Mouse (Mus musculus) MEL (cell line): ENCODE results near the gene Sh3bgrl. TPM values are rescaled to one million over a fixed set of nuclear protein-coding genes. Genes with fewer than 3 reads are reported as not detected.

Source experiments
- DNase-seq: peaks from one replicate; pipeline ENCODE4 v3.0.0; 2011; ENCODE audit warnings: low read depth, low spot score
- H3K27ac ChIP-seq: 2 replicates; pipeline ENCODE4 v1.5.1; 2012; ENCODE audit warnings: low read depth, mild to moderate bottlenecking, control low read depth, low read length, moderate library complexity; ENCODE audit not compliant: control insufficient read depth
- H3K27me3 ChIP-seq, 2 experiments: fragments of 150-350 bp in 1 of 2; sonication (generic) in 1 of 2; 2 replicates each; pipeline ENCODE4 v1.6.1; 2012; ENCODE audit warnings: low read length in 2 of 2, mild to moderate bottlenecking in 2 of 2, improper control_type of control experiment in 1 of 2, moderate library complexity in 1 of 2; ENCODE audit not compliant: insufficient read depth in 2 of 2, control insufficient read depth in 1 of 2
- H3K36me3 ChIP-seq, 2 experiments: 2 replicates each; pipeline ENCODE4 v1.6.1; 2012 to 2014; ENCODE audit warnings: low read length in 2 of 2, improper control_type of control experiment in 1 of 2, inconsistent platforms in 1 of 2, mild to moderate bottlenecking in 1 of 2; ENCODE audit not compliant: insufficient read depth in 2 of 2, control insufficient read depth in 1 of 2
- H3K4me1 ChIP-seq, 2 experiments: fragments of 150-350 bp in 1 of 2; sonication (generic) in 1 of 2; 2 replicates each; pipeline ENCODE4 v1.6.1; 2012; ENCODE audit warnings: low read length in 2 of 2, improper control_type of control experiment in 1 of 2, mild to moderate bottlenecking in 1 of 2; ENCODE audit not compliant: insufficient read depth in 2 of 2, control insufficient read depth in 1 of 2
- H3K4me3 ChIP-seq, 2 experiments: fragments of 150-350 bp in 1 of 2; sonication (generic) in 1 of 2; 2 replicates each; pipeline ENCODE4 v1.5.1; 2012; ENCODE audit warnings: low read depth in 2 of 2, low read length in 2 of 2, mild to moderate bottlenecking in 2 of 2, moderate library complexity in 2 of 2, control low read depth in 1 of 2, improper control_type of control experiment in 1 of 2; ENCODE audit not compliant: control insufficient read depth in 1 of 2, insufficient read depth in 1 of 2
- H3K79me2 ChIP-seq: 2 replicates; pipeline ENCODE4 v1.6.1; 2012; ENCODE audit warnings: mild to moderate bottlenecking, low read length, moderate library complexity; ENCODE audit not compliant: control insufficient read depth, poor library complexity, insufficient read depth
- H3K9ac ChIP-seq: 2 replicates; pipeline ENCODE4 v1.6.1; 2012; ENCODE audit warnings: low read depth, mild to moderate bottlenecking, control low read depth, low read length, moderate library complexity; ENCODE audit not compliant: control insufficient read depth, poor library complexity, severe bottlenecking
- H3K9me3 ChIP-seq: fragments of 150-350 bp; sonication (generic); replicated peaks from 2 replicates; pipeline ENCODE4 v1.6.1; 2012; ENCODE audit warnings: mild to moderate bottlenecking, low read length, improper control_type of control experiment, moderate library complexity; ENCODE audit not compliant: insufficient read depth
- BHLHE40 ChIP-seq: IDR thresholded peaks from 2 replicates; pipeline ENCODE4 v1.6.1; 2012; ENCODE audit warnings: low read depth, mild to moderate bottlenecking, inconsistent platforms, low read length, improper control_type of control experiment, borderline replicate concordance
- E2F4 ChIP-seq: IDR thresholded peaks from 2 replicates; pipeline ENCODE4 v1.6.1; 2011; ENCODE audit warnings: low read depth, low read length, improper control_type of control experiment, borderline replicate concordance
- ELF1 ChIP-seq: IDR thresholded peaks from 2 replicates; pipeline ENCODE4 v1.6.1; 2014; ENCODE audit warnings: low read depth, mild to moderate bottlenecking, inconsistent platforms, low read length, improper control_type of control experiment, moderate library complexity
- EP300 ChIP-seq, 2 experiments: IDR thresholded peaks; 2 replicates each; pipeline ENCODE4 v1.6.1; 2011; ENCODE audit warnings: improper control_type of control experiment in 2 of 2, low read length in 2 of 2, low read depth in 1 of 2, mild to moderate bottlenecking in 1 of 2
- ETS1 ChIP-seq: IDR thresholded peaks from 2 replicates; pipeline ENCODE4 v1.6.1; 2012; ENCODE audit warnings: low read depth, mild to moderate bottlenecking, inconsistent platforms, low read length, improper control_type of control experiment, moderate library complexity
- GATA1 ChIP-seq: IDR thresholded peaks from 2 replicates; pipeline ENCODE4 v1.6.1; 2011; ENCODE audit warnings: low read depth, low read length, improper control_type of control experiment
- MAZ ChIP-seq: IDR thresholded peaks from 2 replicates; pipeline ENCODE4 v1.6.1; 2012; ENCODE audit warnings: low read depth, mild to moderate bottlenecking, inconsistent platforms, low read length, improper control_type of control experiment
- MEF2A ChIP-seq: IDR thresholded peaks from 2 replicates; pipeline ENCODE4 v1.6.1; 2014; ENCODE audit warnings: low read depth, mild to moderate bottlenecking, inconsistent platforms, low read length, improper control_type of control experiment; ENCODE audit not compliant: poor library complexity, insufficient replicate concordance, severe bottlenecking; ENCODE audit errors: extremely low read depth
- MYC ChIP-seq: IDR thresholded peaks from 2 replicates; pipeline ENCODE4 v1.6.1; 2011; ENCODE audit warnings: low read depth, mild to moderate bottlenecking, low read length, improper control_type of control experiment, moderate library complexity
- POLR2A ChIP-seq, 2 experiments: IDR thresholded peaks; 2 replicates each; pipeline ENCODE4 v1.6.1; 2011 to 2012; ENCODE audit warnings: low read length in 2 of 2, mild to moderate bottlenecking in 2 of 2, control low read depth in 1 of 2, improper control_type of control experiment in 1 of 2, low read depth in 1 of 2, moderate library complexity in 1 of 2; ENCODE audit not compliant: control insufficient read depth in 1 of 2, insufficient read depth in 1 of 2, poor library complexity in 1 of 2
- POLR2AphosphoS5 ChIP-seq: IDR thresholded peaks from 2 replicates; pipeline ENCODE4 v1.6.1; 2012; ENCODE audit warnings: low read depth, borderline replicate concordance, mild to moderate bottlenecking, inconsistent platforms, low read length, moderate library complexity, mixed read lengths
- RAD21 ChIP-seq: IDR thresholded peaks from 2 replicates; pipeline ENCODE4 v1.6.1; 2011; ENCODE audit warnings: mild to moderate bottlenecking, low read depth, low read length, improper control_type of control experiment
- RCOR1 ChIP-seq: IDR thresholded peaks from 2 replicates; pipeline ENCODE4 v1.6.1; 2012; ENCODE audit warnings: low read depth, mild to moderate bottlenecking, inconsistent platforms, low read length, improper control_type of control experiment
- TAL1 ChIP-seq: IDR thresholded peaks from 2 replicates; pipeline ENCODE4 v1.6.1; 2012; ENCODE audit warnings: mild to moderate bottlenecking, inconsistent platforms, low read length, moderate library complexity, mixed read lengths
- TBP ChIP-seq: IDR thresholded peaks from 2 replicates; pipeline ENCODE4 v1.8.0; 2011; ENCODE audit warnings: low read depth, low read length, improper control_type of control experiment
- TCF12 ChIP-seq: IDR thresholded peaks from 2 replicates; pipeline ENCODE4 v1.6.1; 2014; ENCODE audit warnings: low read depth, mild to moderate bottlenecking, inconsistent platforms, low read length, improper control_type of control experiment, moderate library complexity
- UBTF ChIP-seq: IDR thresholded peaks from 2 replicates; pipeline ENCODE4 v1.6.1; 2012; ENCODE audit warnings: low read depth, mild to moderate bottlenecking, inconsistent platforms, low read length, improper control_type of control experiment, moderate library complexity, borderline replicate concordance; ENCODE audit not compliant: insufficient read depth
- USF1 ChIP-seq: IDR thresholded peaks from 2 replicates; pipeline ENCODE4 v1.6.1; 2014; ENCODE audit warnings: low read depth, mild to moderate bottlenecking, inconsistent platforms, low read length, improper control_type of control experiment, moderate library complexity
- ZC3H11A ChIP-seq: IDR thresholded peaks from 2 replicates; pipeline ENCODE4 v1.6.1; 2012; ENCODE audit warnings: low read depth, mild to moderate bottlenecking, inconsistent platforms, low read length, improper control_type of control experiment
- ZKSCAN1 ChIP-seq: IDR thresholded peaks from 2 replicates; pipeline ENCODE4 v1.6.1; 2012; ENCODE audit warnings: low read depth, mild to moderate bottlenecking, inconsistent platforms, low read length, improper control_type of control experiment, moderate library complexity
- ZMIZ1 ChIP-seq: IDR thresholded peaks from 2 replicates; pipeline ENCODE4 v1.6.1; 2012; ENCODE audit warnings: low read depth, mild to moderate bottlenecking, inconsistent platforms, low read length, improper control_type of control experiment, moderate library complexity
- ZNF384 ChIP-seq: IDR thresholded peaks from 2 replicates; pipeline ENCODE4 v1.6.1; 2012; ENCODE audit warnings: low read depth, mild to moderate bottlenecking, inconsistent platforms, low read length, improper control_type of control experiment
- polyA plus RNA-seq, 2 experiments: library from polyadenylated mRNA; stranded (reverse) in 1 of 2; unstranded in 1 of 2; fragments of >175 nt in 1 of 2; fragments of >200 nt in 1 of 2; gene quantifications; 2 replicates each; pipeline versions ENCODE4 v1.2.1 to v1.2.4; 2012; ENCODE audit warnings: low replicate concordance in 2 of 2, low read depth in 1 of 2; ENCODE audit not compliant: insufficient read length in 2 of 2, insufficient read depth in 1 of 2, missing spikeins in 1 of 2
- total RNA-seq: library from RNA; depleted of rRNA; stranded (reverse); fragments of 300-350 nt; gene quantifications from 2 replicates; pipeline ENCODE4 v1.2.3, GENCODE M21; 2012; rRNA removed

Sh3bgrl gene
- total RNA-seq, result 79.7 and 83.6 TPM in 2 replicates
- polyA plus RNA-seq, result 100 to 1,000 TPM in 1 of 2 experiments, 10 to 100 TPM in 1; 50.5 to 126 TPM

DNA sequence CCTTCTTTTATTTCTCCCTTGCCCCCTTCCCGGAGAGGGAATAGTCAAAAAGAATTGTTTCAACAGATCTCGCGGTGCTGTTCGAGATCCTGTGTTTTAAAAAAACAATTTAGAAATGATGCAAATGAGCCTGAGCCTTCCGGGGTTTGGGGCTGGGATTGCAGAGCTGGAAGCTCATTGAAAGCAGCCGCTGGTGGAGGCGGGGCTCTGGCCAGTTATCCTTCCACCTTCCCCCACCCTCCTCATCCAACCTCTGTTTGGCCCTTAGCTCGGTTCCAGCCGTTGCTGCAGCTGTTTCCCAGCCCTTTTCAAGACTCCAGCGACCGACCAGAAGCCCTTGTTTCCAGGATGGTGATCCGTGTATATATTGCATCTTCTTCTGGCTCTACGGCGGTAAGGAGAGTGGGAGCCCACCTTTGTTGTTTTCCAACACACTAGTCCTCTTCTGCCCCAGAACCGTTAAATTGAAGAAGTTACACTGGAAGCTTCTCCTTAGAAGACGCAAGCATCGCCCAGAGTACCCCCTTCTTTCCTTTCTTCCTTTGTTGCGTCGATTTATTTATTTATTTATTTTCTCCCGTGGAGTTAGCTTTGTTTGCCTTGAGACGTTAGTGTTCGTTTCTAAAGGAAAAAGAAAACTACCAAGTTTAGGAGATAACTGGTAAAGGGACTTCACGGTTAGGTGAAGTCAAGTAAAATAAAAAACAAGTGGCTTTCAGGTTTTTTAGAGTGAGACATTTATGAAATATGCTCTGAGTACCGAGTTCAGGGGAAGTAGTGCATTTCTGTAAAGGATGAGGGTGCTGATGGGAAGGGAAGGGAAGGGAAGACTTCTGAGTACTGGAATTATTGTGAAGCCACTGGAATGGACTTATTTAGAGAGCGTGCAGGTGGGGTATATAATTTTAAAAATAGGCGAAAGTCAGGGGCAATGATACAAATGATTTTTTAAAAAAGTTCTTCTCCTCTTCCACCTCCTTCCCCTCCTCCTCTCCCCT lies at the start of gene Sh3bgrl:
Sh3bgrl (plus strand) TSS at position 121 of the 998 bp plus-strand sequence.
- Histone ChIP-seq H3K9me3 (no peaks in the 10 kb centered on the region), H3K27me3 (no peaks in the 10 kb centered on the region), H3K9ac (peak within 1 kb of the TSS; percentile 96), H3K36me3 (peaks cover 0 to 31% of the 10 kb centered on the region in 2 experiments; a peak in 3 of 4 replicates), H3K27ac (peak within 1 kb of the TSS; percentile 99), H3K4me1 (peaks cover 11 to 20% of the 10 kb centered on the region in 2 experiments), H3K79me2 (peaks cover 36% of the 10 kb centered on the region), H3K4me3 (peak within 1 kb of the TSS; percentile 84 to 87)
- TF ChIP-seq MAZ (no peak), TAL1 (no peak), RCOR1 (no peak), RAD21 (no peak), POLR2A (IDR thresholded peaks at IDR 0.05; ENCODE audit: control insufficient read depth in 1 of 2, insufficient read depth in 1 of 2, low read depth in 1 of 2, low read length in 2 of 2, poor library complexity in 1 of 2) (peak; percentile 83 to 96), ZKSCAN1 (no peak), ZNF384 (no peak), POLR2AphosphoS5 (peak; percentile 24; the same call in 1 of the 2 replicates), TCF12 (no peak), UBTF (0 out of 2 replicates have a peak, but pooled peaks have one; percentile 21), USF1 (no peak), TBP (peak; percentile 95), ELF1 (no peak), ZC3H11A (no peak), MYC (no peak), ZMIZ1 (no peak), GATA1 (no peak)
- peak; percentile 99 for DNase-seq

- Histone ChIP-seq H3K27me3 (no peaks in the 10 kb centered on the region), H3K4me1 (0 out of 4 replicates have a peak, but pooled peaks cover 0 to 2% of the 10 kb centered on the region in 2 experiments), H3K9me3 (no peaks in the 10 kb centered on the region), H3K36me3 (0 out of 4 replicates have a peak, but pooled peaks cover 0 to 2% of the 10 kb centered on the region in 2 experiments)
- DNase-seq, result no peak
- peak; percentile 62; the same call in 1 of the 2 replicates for TF ChIP-seq MEF2A
- TF ChIP-seq RCOR1, result peak; percentile 79
- TF ChIP-seq TAL1, result no peak
- no peak for TF ChIP-seq ZKSCAN1
- TF ChIP-seq GATA1, result peak; percentile 66
- TF ChIP-seq UBTF, result no peak
- TF ChIP-seq ZMIZ1, result no peak
- TF ChIP-seq E2F4, result no peak
- TF ChIP-seq BHLHE40, result no peak
- TF ChIP-seq TCF12, result 0 out of 2 replicates have a peak, but pooled peaks have one; percentile 14
- peak; percentile 30 to 32; a peak in 2 of 4 replicates for TF ChIP-seq EP300 (IDR thresholded peaks at IDR 0.05; ENCODE audit: low read depth in 1 of 2, low read length in 2 of 2)
- 0 out of 2 replicates have a peak, but pooled peaks have one; percentile 16 for TF ChIP-seq ETS1
- TF ChIP-seq, all 39 proteins: peak for 6
- H3K79me2 ChIP-seq, result no peaks in the 10 kb centered on the region
- no peak overlapping the region for H3K27ac ChIP-seq
- no peak overlapping the region for H3K9ac ChIP-seq
- H3K4me3 ChIP-seq, result no peak overlapping the region
Observed at GRCm38 (mm10) chrX:109047773-109048172, 47.4 kb upstream of the Sh3bgrl start.
